In genomic region chr14:118322003-118322821, GRCm38 (mm10) we compare ENCODE assay signal across 11 mouse cellular contexts. TPM values are rescaled to one million over a fixed set of nuclear protein-coding genes. Genes with fewer than 3 reads are reported as not detected.
DNase-seq lines count a peak whose midpoint lies in the region; ATAC-seq lines count a peak whose summit lies in the region.
"Had no signal": no experiment of that assay in that cellular context is flagged by ENCODE, and none has a peak within 500 bp of the region (broad histone marks: within the 10 kb centered on the region; RNA-seq: fewer than 3 reads in every experiment).

No protein-coding gene starts in this region.

- no peaks in the 10 kb centered on the region for H3K36me3 ChIP-seq in kidney, embryonic 16.5 days (ENCODE audit: insufficient read depth, low read length)
- no peaks in the 10 kb centered on the region for H3K36me3 ChIP-seq in forebrain, embryonic 13.5 days (ENCODE audit: poor library complexity, severe bottlenecking)
- no peaks in the 10 kb centered on the region for H3K36me3 ChIP-seq in limb, embryonic 13.5 days

- DNase-seq in kidney, adult 8-10 months: no peak
- DNase-seq in retina, embryonic 14.5 days (ENCODE audit: low spot score): peak; percentile 39
- DNase-seq in ovary, postnatal 10 days (ENCODE audit: low spot score): no peak
- no peak for DNase-seq in thymus, postnatal 10 days (ENCODE audit: low spot score in 2 of 2)
- no peak for DNase-seq in adrenal gland, adult 18-20 months (ENCODE audit: low spot score in 2 of 2)
- DNase-seq: adrenal gland, adult 8-10 months had no signal

- H3K9me3 ChIP-seq in kidney, embryonic 16.5 days (ENCODE audit: low read length): no peaks in the 10 kb centered on the region
- no peaks in the 10 kb centered on the region for H3K9me3 ChIP-seq in forebrain, embryonic 13.5 days (replicated peaks)
- no peaks in the 10 kb centered on the region for H3K9me3 ChIP-seq in limb, embryonic 13.5 days

- H3K27ac ChIP-seq in kidney, embryonic 16.5 days (ENCODE audit: low read length): no peak overlapping the region
- H3K27ac ChIP-seq in forebrain, embryonic 13.5 days: 0 out of 2 replicates have a peak overlapping the region, but pooled peaks have one; percentile 37
- H3K27ac ChIP-seq in limb, embryonic 13.5 days: no peak overlapping the region

- no peak overlapping the region for H3K9ac ChIP-seq in kidney, embryonic 16.5 days (replicated peaks; ENCODE audit: low read length)
- H3K9ac ChIP-seq in forebrain, embryonic 13.5 days: peak overlapping the region; percentile 51
- H3K9ac ChIP-seq in limb, embryonic 13.5 days: 0 out of 2 replicates have a peak overlapping the region, but pooled peaks have one; percentile 21

- peak overlapping the region; percentile 36 for H3K4me3 ChIP-seq in kidney, embryonic 16.5 days (ENCODE audit: low read length)
- H3K4me3 ChIP-seq in forebrain, embryonic 13.5 days: peak overlapping the region; percentile 33
- H3K4me3 ChIP-seq in limb, embryonic 13.5 days: peak overlapping the region; percentile 38

- H3K4me2 ChIP-seq in kidney, embryonic 16.5 days (replicated peaks; ENCODE audit: low read depth, low read length): peak overlapping the region; percentile 51
- peak overlapping the region; percentile 64 for H3K4me2 ChIP-seq in forebrain, embryonic 13.5 days
- H3K4me2 ChIP-seq in limb, embryonic 13.5 days (replicated peaks): peak overlapping the region; percentile 61

- H3K27me3 ChIP-seq in kidney, embryonic 16.5 days (ENCODE audit: insufficient read depth, low read length): peaks cover 30% of the 10 kb centered on the region
- H3K27me3 ChIP-seq in forebrain, embryonic 13.5 days: peaks cover 3% of the 10 kb centered on the region; the same call in 1 of the 2 replicates
- H3K27me3 ChIP-seq in limb, embryonic 13.5 days: peaks cover 85% of the 10 kb centered on the region
- H3K27me3 ChIP-seq: CH12.LX had no signal

- 8% methylated on average over 26 of the region's 26 CpGs for WGBS in kidney, embryonic 16.5 days
- under 1% methylated on average over 26 of the region's 26 CpGs for WGBS in forebrain, embryonic 13.5 days
- 12% methylated on average over 26 of the region's 26 CpGs for WGBS in limb, embryonic 13.5 days

- ATAC-seq in kidney, embryonic 16.5 days (ENCODE audit: low FRiP score, low TSS enrichment): no peak
- peak; percentile 79 for ATAC-seq in forebrain, embryonic 13.5 days
- ATAC-seq in limb, embryonic 13.5 days (ENCODE audit: low FRiP score, low read depth): no peak

- no peaks in the 10 kb centered on the region for H3K4me1 ChIP-seq in kidney, embryonic 16.5 days (ENCODE audit: insufficient read depth, low read length)
- H3K4me1 ChIP-seq in forebrain, embryonic 13.5 days: peaks cover 32% of the 10 kb centered on the region
- no peaks in the 10 kb centered on the region for H3K4me1 ChIP-seq in limb, embryonic 13.5 days

RNA-seq across cellular contexts. Expression of gene Gm9376, which starts 55.5 kb away (rescaled TPM):
- polyA plus RNA-seq in kidney, embryonic 16.5 days (2015; fragmentation: Nextera tagmentation; extraction: Ambion mirVana): not detected in 2 replicates
- not detected in 2 replicates for polyA plus RNA-seq in forebrain, embryonic 13.5 days (2015; fragmentation: Nextera tagmentation; extraction: Ambion mirVana)
- not detected in 2 replicates for polyA plus RNA-seq in limb, embryonic 13.5 days (2015; fragmentation: Nextera tagmentation; extraction: Ambion mirVana)
- not detected for total RNA-seq in adrenal gland, adult 18-20 months (2021)
- total RNA-seq: adrenal gland, adult 8-10 months; CH12.LX had no signal
- polyA plus RNA-seq: large intestine, adult 2 months had no signal
